Mouse (Mus musculus) kidney, embryonic 16.5 days (tissue): ENCODE results near the gene Lrrc10. TPM values are rescaled to one million over a fixed set of nuclear protein-coding genes. Genes with fewer than 3 reads are reported as not detected.

Source experiments
- ATAC-seq: fragments of 200-750 bp; cut with Nextera tagmentation; 2 replicates; pipeline ENCODE4 v1.8.0; 2017; ENCODE audit warnings: moderate TSS enrichment; ENCODE audit not compliant: low FRiP score, low TSS enrichment
- H3K27ac ChIP-seq: fragments of 300-500 bp; sonication (generic); 2 replicates; pipeline ENCODE4 v1.5.1; 2014; ENCODE audit warnings: low read length
- H3K27me3 ChIP-seq: fragments of 300-500 bp; sonication (generic); 2 replicates; pipeline ENCODE4 v1.6.1; 2014; ENCODE audit warnings: low read length, control low read depth, mixed read lengths; ENCODE audit not compliant: insufficient read depth
- H3K36me3 ChIP-seq: fragments of 300-500 bp; sonication (generic); 2 replicates; pipeline ENCODE4 v1.6.1; 2014; ENCODE audit warnings: low read length, control low read depth, mixed read lengths; ENCODE audit not compliant: insufficient read depth
- H3K4me1 ChIP-seq: fragments of 300-500 bp; sonication (generic); 2 replicates; pipeline ENCODE4 v1.6.1; 2014; ENCODE audit warnings: low read length, control low read depth, mixed read lengths; ENCODE audit not compliant: insufficient read depth
- H3K4me2 ChIP-seq: fragments of 300-500 bp; sonication (generic); replicated peaks from 2 replicates; pipeline ENCODE4 v1.6.1; 2014; ENCODE audit warnings: low read depth, low read length
- H3K4me3 ChIP-seq: fragments of 300-500 bp; sonication (generic); 2 replicates; pipeline ENCODE4 v1.5.1; 2014; ENCODE audit warnings: mild to moderate bottlenecking, low read length
- H3K9ac ChIP-seq: fragments of 300-500 bp; sonication (generic); replicated peaks from 2 replicates; pipeline ENCODE4 v1.6.1; 2014; ENCODE audit warnings: low read length
- H3K9me3 ChIP-seq: fragments of 300-500 bp; sonication (generic); 2 replicates; pipeline ENCODE4 v1.6.1; 2016; ENCODE audit warnings: low read length, control low read depth
- WGBS: fragments of 180-500 bp; shearing (Covaris S2); extraction: QIAGEN DNeasy Blood & Tissue Kit; methylation state at CpG from one replicate; pipeline ENCODE4 v1.1.7; 2014; 5-methylcytosine and 5-hydroxymethylcytosine counted together
- polyA plus RNA-seq: library from polyadenylated mRNA; unstranded; fragments of >200 nt; fragmentation: Nextera tagmentation; extraction: Ambion mirVana; gene quantifications from 2 replicates; pipeline ENCODE4 v1.2.1, GENCODE M21; 2015

Lrrc10 gene
- polyA plus RNA-seq = not detected in 2 replicates

DNA sequence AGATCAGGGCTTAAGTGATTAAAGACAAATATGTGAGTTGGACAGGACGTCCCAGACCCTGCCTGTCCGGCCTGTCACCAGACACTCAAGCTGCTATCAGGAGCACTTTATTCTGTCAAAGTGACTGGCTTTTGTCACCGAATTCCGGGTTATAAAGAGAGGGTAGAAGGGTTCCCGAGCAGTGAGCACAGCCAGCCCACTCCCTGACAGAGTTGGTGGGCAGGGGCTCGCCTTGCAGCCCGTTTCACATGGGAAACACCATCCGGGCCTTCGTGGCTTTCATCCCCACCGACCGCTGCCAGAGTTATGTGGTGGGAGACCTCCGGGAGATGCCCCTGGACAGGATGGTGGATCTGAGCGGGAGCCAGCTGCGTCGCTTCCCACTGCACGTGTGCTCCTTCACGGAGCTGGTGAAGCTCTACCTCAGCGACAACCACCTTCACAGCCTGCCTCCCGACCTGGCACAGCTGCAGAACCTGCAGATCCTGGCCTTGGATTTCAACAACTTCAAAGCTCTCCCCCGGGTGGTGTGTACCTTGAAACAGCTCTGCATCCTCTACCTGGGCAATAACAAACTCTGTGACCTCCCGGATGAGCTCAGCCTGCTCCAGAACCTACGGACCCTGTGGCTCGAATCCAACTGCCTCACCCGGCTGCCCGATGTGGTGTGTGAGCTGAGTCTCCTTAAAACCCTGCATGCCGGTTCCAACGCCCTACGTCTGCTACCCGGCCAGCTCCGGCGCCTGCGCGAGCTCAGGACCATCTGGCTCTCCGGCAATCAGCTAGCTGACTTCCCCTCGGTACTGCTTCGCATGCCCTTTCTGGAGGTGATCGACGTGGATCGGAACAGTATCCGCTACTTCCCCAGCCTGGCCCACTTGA is at the start of gene Lrrc10:
Gene Lrrc10 (plus strand): TSS at position 167 of the 882 bp plus-strand sequence.
- H3K4me3 ChIP-seq = peak within 1 kb of the TSS; percentile 10; the same call in 1 of the 2 replicates
- WGBS = 37% methylated on average over 40 of the region's 40 CpGs
- ATAC-seq = 0 out of 2 replicates have a peak, but pooled peaks have one; percentile 8

GRCm38 (mm10) chr10:116995584-116996235 is 49.4 kb upstream of the Lrrc10 start:
- Histone ChIP-seq H3K27me3 (no peaks in the 10 kb centered on the region), H3K27ac (no peak overlapping the region), H3K9me3 (no peaks in the 10 kb centered on the region), H3K4me2 (no peak overlapping the region), H3K4me3 (no peak overlapping the region), H3K9ac (no peak overlapping the region), H3K36me3 (no peaks in the 10 kb centered on the region), H3K4me1 (peaks cover 11% of the 10 kb centered on the region; the same call in 1 of the 2 replicates)
- no peak for ATAC-seq
- WGBS = 66% methylated on average over 6 of the region's 6 CpGs

More for the DNA sequence above, at the start of gene Lrrc10:
- H3K4me2 ChIP-seq = peak within 1 kb of the TSS; percentile 33
- H3K27me3 ChIP-seq = peaks cover 5% of the 10 kb centered on the region; the same call in 1 of the 2 replicates
- H3K9me3 ChIP-seq = no peaks in the 10 kb centered on the region
- peaks cover 22% of the 10 kb centered on the region for H3K4me1 ChIP-seq
- no peak within 1 kb of the TSS for H3K27ac ChIP-seq
- H3K36me3 ChIP-seq = peaks cover 13% of the 10 kb centered on the region
- 0 out of 2 replicates have a peak within 1 kb of the TSS, but pooled peaks have one; percentile 1 for H3K9ac ChIP-seq

DNA sequence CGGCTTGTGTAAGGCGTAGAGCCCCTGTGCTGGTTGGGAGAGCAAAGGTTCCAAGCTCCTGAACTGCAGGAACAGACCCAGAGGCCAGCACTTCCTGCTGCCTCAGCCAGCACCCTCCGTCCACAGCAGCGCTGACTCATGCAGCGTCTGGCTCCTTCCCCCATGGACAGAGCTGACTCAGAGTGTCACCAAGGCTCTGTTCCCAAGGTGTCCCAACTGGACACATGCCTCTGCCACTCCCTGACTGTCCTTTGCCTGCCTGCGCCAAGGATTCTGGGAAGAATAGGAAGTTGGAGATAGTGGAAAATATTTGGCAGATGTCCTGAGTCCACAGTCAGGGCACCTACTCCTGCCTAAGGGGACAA is 48.9 kb upstream of the Lrrc10 start:
- no peak overlapping the region for H3K4me2 ChIP-seq
- H3K27ac ChIP-seq = no peak overlapping the region
- 56% methylated on average over 6 of the region's 6 CpGs for WGBS
- H3K4me1 ChIP-seq = peaks cover 11% of the 10 kb centered on the region; the same call in 1 of the 2 replicates
- H3K4me3 ChIP-seq = no peak overlapping the region
- H3K9me3 ChIP-seq = no peaks in the 10 kb centered on the region
- H3K9ac ChIP-seq = no peak overlapping the region
- no peaks in the 10 kb centered on the region for H3K36me3 ChIP-seq
- H3K27me3 ChIP-seq = no peaks in the 10 kb centered on the region
- ATAC-seq = peak; percentile 84; the same call in 1 of the 2 replicates

GRCm38 (mm10) chr10:116998716-116999455 is 46.3 kb upstream of the Lrrc10 start:
- Histone ChIP-seq H3K27ac (no peak overlapping the region), H3K9me3 (no peaks in the 10 kb centered on the region), H3K27me3 (no peaks in the 10 kb centered on the region), H3K9ac (no peak overlapping the region), H3K4me1 (peaks cover 11% of the 10 kb centered on the region; the same call in 1 of the 2 replicates), H3K4me3 (no peak overlapping the region), H3K4me2 (no peak overlapping the region), H3K36me3 (no peaks in the 10 kb centered on the region)
- WGBS = 75% methylated on average over 17 of the region's 17 CpGs
- ATAC-seq = no peak

GRCm38 (mm10) chr10:117000975-117001374 is 44.2 kb upstream of the Lrrc10 start:
- no peak for ATAC-seq

DNA sequence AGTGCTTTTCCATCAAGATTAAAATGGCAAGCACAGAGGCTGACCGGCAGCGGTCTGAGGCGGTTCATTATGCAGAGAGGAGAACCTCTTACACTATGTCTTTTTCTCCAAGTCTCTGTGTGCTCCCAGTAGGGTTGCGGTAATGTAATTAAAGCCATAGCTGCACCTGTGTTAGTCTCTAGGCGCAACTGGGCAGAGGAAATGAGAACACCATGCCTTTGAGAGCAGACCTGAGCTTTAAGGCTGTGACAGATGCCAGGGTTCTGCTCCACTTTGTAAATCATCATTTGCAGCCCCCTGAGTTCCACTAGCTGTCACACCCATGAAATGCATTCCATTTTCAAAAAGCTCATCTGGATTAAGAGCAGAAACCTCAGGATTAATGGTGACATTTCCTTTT is 40.4 kb upstream of the Lrrc10 start:
- Histone ChIP-seq H3K36me3 (no peaks in the 10 kb centered on the region), H3K27me3 (no peaks in the 10 kb centered on the region), H3K9me3 (no peaks in the 10 kb centered on the region), H3K27ac (no peak overlapping the region), H3K4me3 (no peak overlapping the region), H3K4me2 (no peak overlapping the region), H3K4me1 (peaks cover 13% of the 10 kb centered on the region), H3K9ac (no peak overlapping the region)
- WGBS = 66% methylated on average over 5 of the region's 5 CpGs
- no peak for ATAC-seq

More at GRCm38 (mm10) chr10:117000975-117001374, 44.2 kb upstream of the Lrrc10 start:
- H3K27ac ChIP-seq = no peak overlapping the region
- no peak overlapping the region for H3K4me2 ChIP-seq
- H3K27me3 ChIP-seq = no peaks in the 10 kb centered on the region
- no peaks in the 10 kb centered on the region for H3K9me3 ChIP-seq
- no peak overlapping the region for H3K4me3 ChIP-seq
- 68% methylated on average over 12 of the region's 12 CpGs for WGBS
- H3K9ac ChIP-seq = no peak overlapping the region
- no peaks in the 10 kb centered on the region for H3K36me3 ChIP-seq
- H3K4me1 ChIP-seq = peaks cover 10% of the 10 kb centered on the region; the same call in 1 of the 2 replicates

GRCm38 (mm10) chr10:117005707-117006464 is 39.3 kb upstream of the Lrrc10 start:
- Histone ChIP-seq H3K9ac (no peak overlapping the region), H3K4me3 (no peak overlapping the region), H3K4me2 (no peak overlapping the region), H3K36me3 (no peaks in the 10 kb centered on the region), H3K4me1 (peaks cover 19% of the 10 kb centered on the region), H3K9me3 (no peaks in the 10 kb centered on the region), H3K27me3 (no peaks in the 10 kb centered on the region), H3K27ac (0 out of 2 replicates have a peak overlapping the region, but pooled peaks have one; percentile 16)
- 33% methylated on average over 12 of the region's 12 CpGs for WGBS
- peak; percentile 65 for ATAC-seq

GRCm38 (mm10) chr10:117009691-117010090 is 35.5 kb upstream of the Lrrc10 start:
- H3K9me3 ChIP-seq = no peaks in the 10 kb centered on the region
- no peak overlapping the region for H3K4me3 ChIP-seq
- no peaks in the 10 kb centered on the region for H3K36me3 ChIP-seq
- H3K4me2 ChIP-seq = no peak overlapping the region
- H3K9ac ChIP-seq = no peak overlapping the region; the same call in 1 of the 2 replicates
- 85% methylated on average over 6 of the region's 6 CpGs for WGBS
- peaks cover 28% of the 10 kb centered on the region for H3K4me1 ChIP-seq
- H3K27me3 ChIP-seq = no peaks in the 10 kb centered on the region; the same call in 1 of the 2 replicates
- no peak for ATAC-seq
- H3K27ac ChIP-seq = no peak overlapping the region

GRCm38 (mm10) chr10:117011047-117011446 is 34.1 kb upstream of the Lrrc10 start:
- no peak overlapping the region for H3K9ac ChIP-seq
- H3K4me3 ChIP-seq = no peak overlapping the region
- no peaks in the 10 kb centered on the region; the same call in 1 of the 2 replicates for H3K27me3 ChIP-seq
- peak overlapping the region; percentile 14; the same call in 1 of the 2 replicates for H3K27ac ChIP-seq
- no peaks in the 10 kb centered on the region for H3K9me3 ChIP-seq
- peaks cover 21% of the 10 kb centered on the region for H3K4me1 ChIP-seq
- WGBS = 24% methylated on average over 8 of the region's 8 CpGs
- no peaks in the 10 kb centered on the region for H3K36me3 ChIP-seq
- no peak overlapping the region for H3K4me2 ChIP-seq
- peak; percentile 77 for ATAC-seq
